Mouse (Mus musculus): ENCODE data around the gene Gm525. TPM values are rescaled to one million over a fixed set of nuclear protein-coding genes. Genes with fewer than 3 reads are reported as not detected.

The Gm525 gene
- total and polyA plus RNA-seq, 3 experiments: not detected

DNA sequence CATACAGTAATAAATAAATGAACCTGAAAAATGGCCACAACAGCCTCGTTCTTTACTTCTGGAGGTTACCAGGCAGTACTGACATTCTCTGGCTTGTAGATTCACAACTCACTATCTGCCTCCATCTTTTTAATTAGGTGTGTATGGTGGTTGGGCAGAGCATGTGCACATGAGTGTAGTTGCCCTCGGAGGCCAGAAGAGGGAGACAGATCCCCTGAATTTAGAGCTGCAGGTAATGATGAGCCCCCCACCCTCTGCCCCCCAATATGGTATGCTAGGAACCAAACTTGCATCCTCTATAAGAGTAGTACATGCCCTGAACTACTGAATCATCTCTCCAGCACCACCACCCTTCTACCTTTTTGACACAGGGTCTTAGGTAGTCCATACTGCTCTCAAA, 64.3 kb downstream of the Gm525 start:
- H3K9ac ChIP-seq (ENCODE audit: control insufficient read depth, low read depth, low read length, poor library complexity, severe bottlenecking): no peak overlapping the region
- no peaks in the 10 kb centered on the region for H3K27me3 ChIP-seq (ENCODE audit: control insufficient read depth in 1 of 2, insufficient read depth in 2 of 2, low read length in 2 of 2)
- peak; percentile 9 for DNase-seq (ENCODE audit: low read depth, low spot score)
- no peak overlapping the region for H3K27ac ChIP-seq (ENCODE audit: control insufficient read depth, low read depth, low read length)
- TF ChIP-seq ZMIZ1 (IDR thresholded peaks at IDR 0.05; ENCODE audit: low read depth, low read length) (no peak), CTCF (IDR thresholded peaks at IDR 0.05 in 2 of 3, conservative IDR thresholded peaks at IDR 0.05 in 1 of 3; ENCODE audit: control insufficient read depth in 1 of 3, insufficient read depth in 1 of 3, low read depth in 2 of 3, low read length in 3 of 3, poor library complexity in 1 of 3, severe bottlenecking in 1 of 3) (peak; percentile 27 to 32 (median 27); a peak in 4 of 6 replicates), RAD21 (IDR thresholded peaks at IDR 0.05; ENCODE audit: low read depth, low read length) (peak; percentile 8)
- H3K9me3 ChIP-seq (replicated peaks; ENCODE audit: insufficient read depth, low read length): no peaks in the 10 kb centered on the region
- H3K36me3 ChIP-seq (ENCODE audit: control insufficient read depth in 1 of 2, insufficient read depth in 2 of 2, low read length in 2 of 2): no peaks in the 10 kb centered on the region
- no peaks in the 10 kb centered on the region for H3K79me2 ChIP-seq (ENCODE audit: control insufficient read depth, insufficient read depth, low read length, poor library complexity)
- no peaks in the 10 kb centered on the region for H3K4me1 ChIP-seq (ENCODE audit: control insufficient read depth in 1 of 2, insufficient read depth in 2 of 2, low read length in 2 of 2)
- H3K4me3 ChIP-seq (ENCODE audit: control insufficient read depth in 1 of 2, insufficient read depth in 1 of 2, low read depth in 2 of 2, low read length in 2 of 2): no peak overlapping the region

Other genes with a start within 250 kb of the Gm525 start
- 63.0 and 70.5 TPM in 2 replicates for gene Akap1, start 209.3 kb upstream of the Gm525 start, total RNA-seq (2012; rRNA removed)
- 10 to 100 TPM; 39.0 to 59.6 TPM for gene Akap1, start 209.3 kb upstream of the Gm525 start, polyA plus RNA-seq (2012; ENCODE audit: insufficient read depth in 1 of 2, insufficient read length in 2 of 2, low read depth in 1 of 2, low replicate concordance in 2 of 2, missing spikeins in 1 of 2)
- gene Scpep1, start 118.4 kb upstream of the Gm525 start, total RNA-seq (2012; rRNA removed): 7.9 and 8.9 TPM in 2 replicates
- gene Scpep1, start 118.4 kb upstream of the Gm525 start, polyA plus RNA-seq (2012; ENCODE audit: insufficient read depth in 1 of 2, insufficient read length in 2 of 2, low read depth in 1 of 2, low replicate concordance in 2 of 2, missing spikeins in 1 of 2): 10 to 100 TPM in 1 of 2 experiments, not detected in 1; 15.6 TPM
- 0.58 and 0.92 TPM in 2 replicates for gene Elobl, start 106.9 kb upstream of the Gm525 start, total RNA-seq (2012; rRNA removed)
- under 1 TPM in 1 of 2 experiments, not detected in 1; 0.72 TPM for gene Elobl, start 106.9 kb upstream of the Gm525 start, polyA plus RNA-seq (2012; ENCODE audit: insufficient read depth in 1 of 2, insufficient read length in 2 of 2, low read depth in 1 of 2, low replicate concordance in 2 of 2, missing spikeins in 1 of 2)
- gene Coil, start 103.6 kb upstream of the Gm525 start, total RNA-seq (2012; rRNA removed): 32.6 and 32.9 TPM in 2 replicates
- 10 to 100 TPM in 1 of 2 experiments, not detected in 1; 24.4 TPM for gene Coil, start 103.6 kb upstream of the Gm525 start, polyA plus RNA-seq (2012; ENCODE audit: insufficient read depth in 1 of 2, insufficient read length in 2 of 2, low read depth in 1 of 2, low replicate concordance in 2 of 2, missing spikeins in 1 of 2)
- 21.5 and 22.2 TPM in 2 replicates for gene Trim25, start 74.5 kb upstream of the Gm525 start, total RNA-seq (2012; rRNA removed)
- 10 to 100 TPM in 1 of 2 experiments, not detected in 1; 43.0 TPM for gene Trim25, start 74.5 kb upstream of the Gm525 start, polyA plus RNA-seq (2012; ENCODE audit: insufficient read depth in 1 of 2, insufficient read length in 2 of 2, low read depth in 1 of 2, low replicate concordance in 2 of 2, missing spikeins in 1 of 2)
- gene Dgke, start 7.0 kb upstream of the Gm525 start, total RNA-seq (2012; rRNA removed): 4.7 and 5.2 TPM in 2 replicates
- 1 to 10 TPM in 1 of 2 experiments, not detected in 1; 6.4 TPM for gene Dgke, start 7.0 kb upstream of the Gm525 start, polyA plus RNA-seq (2012; ENCODE audit: insufficient read depth in 1 of 2, insufficient read length in 2 of 2, low read depth in 1 of 2, low replicate concordance in 2 of 2, missing spikeins in 1 of 2)
- gene Nog, start 228.5 kb downstream of the Gm525 start, total RNA-seq (2012; rRNA removed): not detected in 2 replicates
- gene Nog, start 228.5 kb downstream of the Gm525 start, polyA plus RNA-seq (2012; ENCODE audit: insufficient read depth in 1 of 2, insufficient read length in 2 of 2, low read depth in 1 of 2, low replicate concordance in 2 of 2, missing spikeins in 1 of 2): not detected

Measured in MEL (cell line).